Mouse (Mus musculus) forelimb bud, embryonic 11.5 days (tissue): Measurements from ENCODE around the gene Fam189a1.

Source experiments
- DNase-seq: peaks from one replicate; pipeline ENCODE4 v3.0.0-alpha.2; 2012; ENCODE audit warnings: low read depth, low spot score

Fam189a1 gene

GRCm38 (mm10) chr7:64882243-64882642 is 274.1 kb downstream of the Fam189a1 start:
- DNase-seq = peak; percentile 10

DNA sequence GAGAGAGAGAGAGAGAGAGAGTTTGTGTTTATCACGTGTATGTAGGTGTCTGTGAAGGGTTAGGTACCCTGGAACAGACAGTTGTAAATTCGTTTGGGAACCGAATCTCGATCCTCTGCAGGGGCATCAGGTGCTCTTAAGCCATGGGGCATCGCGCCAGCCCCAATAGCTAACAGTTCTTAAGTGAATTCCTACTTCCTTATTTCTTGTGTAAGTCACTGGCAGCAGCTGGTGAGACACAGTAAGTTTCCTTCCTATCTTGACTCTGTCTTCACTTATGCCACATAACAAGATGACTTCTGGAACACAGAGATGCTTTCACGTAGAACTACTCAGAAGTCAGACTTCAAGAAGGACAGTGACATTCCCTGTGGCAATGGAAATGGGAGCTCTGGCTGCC is 275.0 kb downstream of the Fam189a1 start:
- DNase-seq = no peak

GRCm38 (mm10) chr7:64880415-64880814 is 276.0 kb downstream of the Fam189a1 start:
- no peak for DNase-seq

DNA sequence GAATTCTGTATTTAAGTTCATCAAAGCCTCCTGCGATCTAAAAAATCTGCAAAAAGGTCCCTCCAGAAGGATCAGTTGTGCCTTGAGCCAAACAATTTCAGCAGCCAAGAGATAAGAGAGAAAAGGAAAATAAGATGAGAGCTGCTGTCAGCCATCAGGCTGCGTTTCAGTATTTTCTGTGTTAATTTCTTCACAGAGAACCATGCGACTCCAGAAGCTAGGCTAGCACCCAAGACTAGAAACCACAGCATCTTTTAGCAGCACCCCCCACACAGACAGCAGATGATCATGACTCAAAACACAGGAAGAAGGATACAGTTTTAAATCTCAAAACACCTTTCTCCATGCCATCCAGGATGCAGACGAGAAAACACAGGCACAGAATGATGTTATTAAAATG is 281.4 kb downstream of the Fam189a1 start:
- DNase-seq = no peak

DNA sequence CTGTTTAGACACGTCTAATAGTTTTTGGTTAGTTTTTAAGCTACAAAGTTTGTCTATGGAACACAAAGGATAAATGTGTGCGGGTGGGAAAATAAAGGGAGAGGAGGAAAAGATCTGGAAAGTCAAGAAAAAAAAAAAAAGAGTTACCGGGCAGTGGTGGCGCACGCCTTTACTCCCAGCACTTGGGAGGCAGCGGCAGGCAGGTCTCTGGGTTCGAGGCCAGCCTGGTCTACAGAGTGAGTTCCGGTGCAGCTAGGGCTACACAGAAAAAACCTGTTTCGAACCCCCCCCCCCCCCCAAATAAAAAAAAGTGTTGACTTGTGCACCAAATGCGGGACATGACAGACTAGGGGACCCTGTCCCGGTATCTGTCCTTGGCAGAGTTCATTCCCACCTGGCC is 283.1 kb downstream of the Fam189a1 start:
- no peak for DNase-seq

GRCm38 (mm10) chr7:64872743-64873241 is 283.6 kb downstream of the Fam189a1 start, which contains the start of gene Nsmce3:
Gene Nsmce3, minus strand, starts transcription at chr7:64872997.
- DNase-seq = peak; percentile 96

DNA sequence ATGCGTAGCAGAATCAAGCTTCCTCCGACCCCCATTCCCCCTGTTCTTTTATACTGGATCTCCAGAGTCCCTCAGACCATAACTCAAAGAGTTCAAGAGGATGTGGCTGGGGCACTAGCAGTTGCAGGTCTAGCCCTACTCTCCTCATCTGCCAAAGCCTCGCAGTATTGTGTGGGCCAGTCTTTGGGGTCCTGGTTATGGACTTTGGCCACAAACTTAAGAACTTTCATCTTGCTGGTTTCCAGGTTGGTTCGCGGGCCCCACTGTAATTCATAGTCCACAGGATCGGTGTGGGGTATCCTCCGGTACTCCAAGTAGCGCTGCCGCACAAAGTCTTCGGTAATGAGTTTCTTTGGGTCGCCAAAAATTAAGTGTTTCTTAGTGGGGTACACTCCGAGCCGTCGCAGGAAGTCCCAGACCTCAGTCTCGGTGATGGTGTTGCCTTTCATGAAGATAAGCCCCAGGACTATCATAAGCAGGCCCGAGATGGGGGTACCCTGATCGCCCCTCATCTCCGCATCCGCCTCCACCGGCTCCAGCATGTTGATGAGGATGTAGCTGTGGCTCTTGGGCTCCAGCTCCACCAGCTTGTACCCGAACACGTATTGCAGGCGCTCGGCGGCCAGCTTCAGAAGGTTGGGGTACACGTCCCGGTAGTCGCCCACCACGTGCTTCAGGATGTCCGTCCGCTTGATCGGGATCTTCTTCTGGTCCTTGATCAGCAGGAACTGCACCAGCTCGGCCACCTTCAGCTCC is 284.2 kb downstream of the Fam189a1 start:
- DNase-seq = no peak

DNA sequence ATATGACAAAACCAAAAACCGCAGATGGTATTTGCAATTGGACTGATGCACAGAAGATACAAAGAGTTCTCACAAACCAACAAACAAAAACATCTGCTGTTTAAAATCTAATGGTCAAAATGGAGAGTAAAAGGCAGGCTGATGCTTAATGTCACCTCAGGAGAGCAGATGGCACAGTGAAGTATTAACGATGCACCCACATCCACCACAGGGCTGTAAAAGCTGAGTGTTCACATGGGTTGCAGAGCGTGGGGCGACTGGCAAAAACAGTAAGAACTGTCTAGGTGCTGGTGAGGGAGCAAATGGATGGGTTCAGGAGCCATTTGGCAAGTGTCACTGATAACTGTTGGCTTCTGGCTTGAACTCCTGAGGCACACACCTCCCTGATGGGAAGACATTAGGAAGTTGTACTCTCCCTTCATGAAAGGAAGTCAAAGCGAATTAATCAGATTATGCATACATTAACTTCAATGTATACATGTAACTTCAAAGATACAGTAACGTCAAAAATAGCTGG is 286.8 kb downstream of the Fam189a1 start:
- no peak for DNase-seq

DNA sequence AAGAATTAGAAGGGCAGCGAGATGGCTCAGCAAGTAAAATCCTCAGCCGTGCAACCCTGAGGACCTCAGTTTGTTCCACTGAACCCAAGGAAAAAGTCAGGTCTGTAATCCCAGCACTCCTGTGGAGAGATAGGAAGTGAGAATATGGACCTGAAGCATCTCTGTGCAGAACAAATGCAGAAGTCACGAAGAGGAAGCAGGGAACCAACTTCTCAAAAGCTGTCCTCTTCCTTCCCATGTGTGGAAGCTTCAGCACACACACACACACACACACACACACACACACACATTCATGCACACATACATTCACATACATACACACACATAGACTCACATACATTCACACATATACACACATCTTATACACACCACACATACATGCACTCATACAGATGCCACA is 292.8 kb downstream of the Fam189a1 start:
- no peak for DNase-seq

DNA sequence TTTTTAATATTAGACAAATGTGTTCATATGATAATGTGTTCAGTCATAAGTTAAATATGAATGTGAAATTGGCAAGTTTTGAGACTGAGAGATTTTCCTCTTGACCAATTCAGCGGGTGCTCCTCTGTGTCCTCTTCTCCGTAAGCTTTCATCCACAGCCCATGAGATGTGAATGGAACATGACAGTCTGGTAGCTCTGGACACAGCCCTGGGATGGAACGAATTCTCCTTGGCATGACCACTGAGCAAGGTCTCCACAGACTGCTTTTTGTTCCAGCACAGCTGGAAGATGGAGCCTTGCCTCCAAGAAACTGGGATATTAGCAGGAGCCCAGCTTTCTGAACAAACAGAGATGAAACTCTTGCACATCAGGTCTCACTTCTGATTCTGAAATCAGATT is 293.4 kb downstream of the Fam189a1 start:
- no peak for DNase-seq

- no peak for DNase-seq
Measured at GRCm38 (mm10) chr7:64856526-64857082, 299.8 kb downstream of the Fam189a1 start.

DNA sequence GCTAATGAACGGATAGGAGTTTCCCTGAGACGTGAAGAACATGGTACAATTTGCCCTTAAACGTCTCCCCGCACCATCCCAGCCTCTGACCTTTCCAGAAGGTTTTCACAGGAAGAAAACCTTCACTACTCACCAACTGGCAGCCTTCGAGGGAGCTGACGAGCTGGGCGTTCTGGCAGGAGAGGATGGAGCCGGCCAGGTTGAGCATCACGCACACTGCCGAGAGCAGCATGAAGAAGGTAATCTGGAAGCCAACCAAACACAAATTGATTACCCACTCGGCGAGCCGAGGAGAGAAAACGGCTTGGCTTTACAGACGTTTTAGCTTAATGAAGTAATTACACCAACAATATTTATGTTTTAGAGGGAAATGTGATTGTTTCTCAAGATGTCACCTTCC is 300.4 kb downstream of the Fam189a1 start:
- DNase-seq = no peak

- DNase-seq = no peak
Measured at GRCm38 (mm10) chr7:64855389-64855927, 300.9 kb downstream of the Fam189a1 start.

DNA sequence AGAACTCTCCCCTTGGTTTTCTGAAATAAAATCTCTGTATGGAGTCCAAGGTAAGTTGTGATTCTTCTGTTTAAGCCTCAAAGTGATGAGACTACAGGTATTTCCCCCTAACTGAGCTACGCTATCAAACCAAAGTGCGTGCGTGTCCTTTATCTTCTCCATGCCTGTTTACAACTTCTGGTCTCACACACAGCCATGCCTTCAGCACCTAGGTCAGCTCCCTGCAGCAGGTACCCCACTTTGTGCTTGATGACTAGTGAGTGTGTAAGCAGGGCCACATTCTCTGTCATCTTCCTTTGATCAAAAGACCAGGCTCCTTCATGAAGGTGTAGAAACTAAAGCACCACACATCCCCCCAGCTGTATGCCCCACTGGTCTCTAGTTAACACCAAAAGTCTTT is 305.6 kb downstream of the Fam189a1 start:
- DNase-seq = peak; percentile 72

DNA sequence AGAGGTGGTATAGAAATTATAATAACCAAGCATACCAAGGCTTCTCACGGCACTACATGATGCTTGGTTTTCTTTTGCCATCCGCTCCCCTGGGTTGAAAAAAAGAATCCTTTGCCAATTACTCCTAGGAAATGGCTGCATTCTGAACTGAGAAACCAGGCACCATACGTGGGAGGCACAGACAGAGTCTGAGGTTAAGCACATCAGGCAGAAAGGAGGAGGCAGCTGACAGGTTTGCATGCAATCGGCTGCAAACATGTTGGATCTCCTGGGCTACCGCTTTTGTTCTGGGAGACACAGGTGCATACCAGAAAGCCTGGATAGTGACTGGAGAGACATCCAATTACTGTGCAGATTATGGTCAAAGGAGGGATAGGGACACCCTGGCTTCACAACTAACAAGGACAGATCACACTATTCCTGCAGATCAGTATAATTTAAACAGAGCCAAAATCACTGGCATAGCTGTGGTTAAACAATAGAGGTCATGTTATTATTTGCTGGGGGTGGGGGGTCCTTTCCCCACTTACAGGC is 308.9 kb downstream of the Fam189a1 start:
- no peak for DNase-seq

GRCm38 (mm10) chr7:64846061-64846460 is 310.3 kb downstream of the Fam189a1 start:
- no peak for DNase-seq

DNA sequence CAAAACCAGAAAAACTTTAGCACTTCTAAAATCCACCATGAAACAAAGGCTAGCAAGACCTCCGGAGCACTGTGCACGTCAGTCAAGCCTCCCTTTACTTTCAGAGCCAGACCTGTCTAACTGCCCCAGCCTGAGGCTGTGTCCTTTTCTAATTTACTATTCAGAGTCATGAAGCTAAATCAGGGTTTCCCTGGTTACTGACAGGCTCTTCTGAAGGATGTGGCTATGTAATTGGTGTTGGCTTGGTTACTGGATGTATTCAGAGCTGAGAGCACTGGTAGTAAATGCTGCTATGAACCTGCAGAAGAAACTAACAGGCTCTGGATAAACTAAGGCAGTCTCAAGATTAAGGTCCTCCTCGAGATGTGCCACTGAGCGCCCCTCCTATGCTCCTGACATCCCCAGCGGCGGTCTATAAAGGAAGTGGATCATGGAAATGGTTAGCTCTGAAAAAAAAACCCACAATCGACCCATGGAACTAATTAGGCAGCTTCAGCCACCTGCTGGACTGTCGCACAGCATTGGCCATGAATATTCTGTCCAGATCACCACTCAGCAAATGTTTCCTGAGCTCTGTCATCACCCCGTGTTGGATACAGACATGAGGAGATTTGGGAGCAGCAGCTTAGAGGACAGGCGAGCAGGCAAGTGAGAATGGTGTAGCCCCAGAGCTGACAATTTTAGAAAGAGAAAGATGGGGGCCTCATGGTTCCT is 315.3 kb downstream of the Fam189a1 start:
- DNase-seq = peak; percentile 23

GRCm38 (mm10) chr7:64840576-64840895 is 315.8 kb downstream of the Fam189a1 start:
- no peak for DNase-seq

DNA sequence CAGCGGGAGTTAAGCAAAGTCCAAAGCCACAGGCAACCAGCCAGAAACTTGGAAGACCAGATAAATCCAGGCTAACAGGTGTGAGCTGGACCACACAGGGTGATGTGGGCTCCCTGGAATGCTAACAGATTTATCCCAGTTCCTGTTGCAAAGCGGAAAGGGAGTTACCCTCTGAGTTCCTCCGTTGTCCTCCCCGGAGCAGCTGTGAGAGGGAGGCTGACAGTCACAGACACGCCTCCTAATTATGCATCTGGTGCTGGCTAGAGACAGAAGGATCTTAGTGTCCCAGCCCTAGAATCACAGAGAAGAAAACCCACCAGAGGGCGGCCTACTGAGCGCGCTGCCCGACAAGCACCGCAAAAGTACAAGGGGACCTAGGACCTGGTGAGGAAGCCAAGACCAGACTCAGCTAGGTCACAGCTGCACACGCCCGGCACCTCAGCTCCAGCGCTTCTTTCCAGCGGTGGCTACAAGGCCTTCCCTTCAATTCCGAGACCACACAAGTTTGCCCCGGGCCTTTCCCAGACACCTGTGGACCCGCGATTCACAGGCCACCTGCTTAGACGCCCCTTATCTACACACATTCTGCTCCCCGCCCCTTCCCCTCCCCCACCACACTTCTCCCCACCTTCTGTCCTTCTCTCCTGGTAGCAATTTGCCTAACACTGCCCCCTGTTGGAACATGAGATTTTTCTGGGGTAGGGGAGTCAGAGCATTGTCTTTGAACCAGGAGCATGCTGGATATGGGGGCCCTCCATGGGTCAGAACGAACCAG is 316.4 kb downstream of the Fam189a1 start:
- peak; percentile 54 for DNase-seq

GRCm38 (mm10) chr7:64839281-64839680 is 317.1 kb downstream of the Fam189a1 start:
- no peak for DNase-seq
